ENCODE assay signal across 21 mouse cellular contexts in genomic region chr9:60312670-60313069, GRCm38 (mm10).
A peak's percentile ranks its signal among the peaks of the same experiment; 100 is the strongest.
DNase-seq lines count a peak whose midpoint lies in the region; ATAC-seq and TF ChIP-seq lines count a peak whose summit lies in the region.
"Had no signal": no experiment of that assay in that cellular context is flagged by ENCODE, and none has a peak within 500 bp of the region (broad histone marks: within the 10 kb centered on the region; RNA-seq: fewer than 3 reads in every experiment).

No protein-coding gene starts in this region.

- no peaks in the 10 kb centered on the region for H3K27me3 ChIP-seq in intestine, postnatal 0 days (replicated peaks; ENCODE audit: control insufficient read depth, insufficient read depth, low read length)
- H3K27me3 ChIP-seq in intestine, embryonic 15.5 days (replicated peaks) = no peaks in the 10 kb centered on the region
- no peaks in the 10 kb centered on the region for H3K27me3 ChIP-seq in lung, postnatal 0 days (replicated peaks; ENCODE audit: insufficient read depth, low read length)

- no peak for DNase-seq in gastrocnemius, adult 2 months
- no peak for DNase-seq in gastrocnemius, postnatal 14 days
- DNase-seq in lung, postnatal 25 days (ENCODE audit: low spot score) = peak; percentile 23
- DNase-seq in lung, postnatal 0 days (ENCODE audit: low spot score) = no peak
- DNase-seq in lung, postnatal 36 days = peak; percentile 32
- DNase-seq in Muller cell, postnatal 12 days (ENCODE audit: inconsistent ontology term) = no peak
- DNase-seq: cerebellum, adult 18-20 months; cerebellum, adult 9-10 months; cerebellum, postnatal 14 days; gastrocnemius, postnatal 25 days had no signal

- H3K9ac ChIP-seq in intestine, postnatal 0 days (ENCODE audit: low read depth, low read length) = no peak overlapping the region
- H3K9ac ChIP-seq in intestine, embryonic 15.5 days = no peak overlapping the region
- no peak overlapping the region for H3K9ac ChIP-seq in lung, postnatal 0 days (replicated peaks; ENCODE audit: low read depth)
- H3K9ac ChIP-seq: forebrain, embryonic 13.5 days; hindbrain, embryonic 14.5 days had no signal

- no peak overlapping the region for H3K4me3 ChIP-seq in gastrocnemius, adult 2 months
- no peak overlapping the region for H3K4me3 ChIP-seq in intestine, postnatal 0 days (ENCODE audit: low read depth, low read length)
- H3K4me3 ChIP-seq in intestine, embryonic 15.5 days (replicated peaks) = no peak overlapping the region
- H3K4me3 ChIP-seq in lung, postnatal 0 days (ENCODE audit: low read depth, low read length) = no peak overlapping the region
- H3K4me3 ChIP-seq: forebrain, embryonic 10.5 days; forebrain, embryonic 13.5 days; heart, adult 2 months; heart, embryonic 10.5 days had no signal

- no peaks in the 10 kb centered on the region for H3K9me3 ChIP-seq in intestine, postnatal 0 days (ENCODE audit: control insufficient read depth)
- H3K9me3 ChIP-seq in intestine, embryonic 15.5 days = no peaks in the 10 kb centered on the region
- no peaks in the 10 kb centered on the region for H3K9me3 ChIP-seq in lung, postnatal 0 days (ENCODE audit: low read length)
- H3K9me3 ChIP-seq: forebrain, embryonic 10.5 days; forebrain, embryonic 13.5 days; heart, embryonic 10.5 days had no signal

- no peaks in the 10 kb centered on the region for H3K36me3 ChIP-seq in intestine, postnatal 0 days (ENCODE audit: control insufficient read depth, insufficient read depth)
- H3K36me3 ChIP-seq in intestine, embryonic 15.5 days = no peaks in the 10 kb centered on the region
- H3K36me3 ChIP-seq in lung, postnatal 0 days (ENCODE audit: insufficient read depth, low read length) = no peaks in the 10 kb centered on the region
- H3K36me3 ChIP-seq: forebrain, embryonic 10.5 days had no signal

- no peak for TF ChIP-seq EP300 in lung, postnatal 0 days (IDR thresholded peaks at IDR 0.05)

- no peak for ATAC-seq in intestine, postnatal 0 days
- ATAC-seq in intestine, embryonic 15.5 days = no peak
- no peak; the same call in 1 of the 2 replicates for ATAC-seq in lung, postnatal 0 days
- ATAC-seq: activated CD4-positive, CD25-positive, alpha-beta regulatory T cell, adult 4 months; CD4-positive, CD25-positive, alpha-beta regulatory T cell, adult 4 months; forebrain, embryonic 13.5 days; inflammation-experienced regulatory T-cells, adult 6 months had no signal

- intact Hi-C loops in gastrocnemius, adult 2 months (cut with DNase I) = loop anchor here (10.0 kb wide), 1 partner anchor 1342 kb away; no protein-coding TSS in a partner anchor
- intact Hi-C loops in gastrocnemius, postnatal 14 days (cut with DNase I; ENCODE audit: low total_unique reads) = no loop called here

- 85% methylated on average over 7 of the region's 7 CpGs for WGBS in intestine, postnatal 0 days
- WGBS in intestine, embryonic 15.5 days = 81% methylated on average over 7 of the region's 7 CpGs
- whole genome bisulfite sequencing in lung, postnatal 0 days = 79% methylated on average over 7 of the region's 7 CpGs

- peak overlapping the region; percentile 25; the same call in 1 of the 2 replicates for H3K27ac ChIP-seq in gastrocnemius, adult 2 months
- H3K27ac ChIP-seq in intestine, postnatal 0 days (ENCODE audit: low read depth, low read length) = 0 out of 2 replicates have a peak overlapping the region, but pooled peaks have one; percentile 36
- H3K27ac ChIP-seq in intestine, embryonic 15.5 days = no peak overlapping the region
- no peak overlapping the region for H3K27ac ChIP-seq in lung, postnatal 0 days (ENCODE audit: low read length)
- H3K27ac ChIP-seq: forebrain, embryonic 10.5 days; heart, adult 2 months; hindbrain, postnatal 0 days had no signal

- no peak for TF ChIP-seq CTCF in gastrocnemius, adult 2 months (IDR thresholded peaks at IDR 0.05)
- no peak for TF ChIP-seq CTCF in intestine, postnatal 0 days (IDR thresholded peaks at IDR 0.05; ENCODE audit: low read depth)
- no peak for TF ChIP-seq CTCF in lung, postnatal 0 days (IDR thresholded peaks at IDR 0.05)

- peaks cover 52% of the 10 kb centered on the region for H3K4me1 ChIP-seq in intestine, postnatal 0 days (replicated peaks; ENCODE audit: control insufficient read depth, insufficient read depth, low read length)
- H3K4me1 ChIP-seq in intestine, embryonic 15.5 days (replicated peaks) = peaks cover 55% of the 10 kb centered on the region
- H3K4me1 ChIP-seq in lung, postnatal 0 days (ENCODE audit: insufficient read depth, low read depth, low read length) = no peaks in the 10 kb centered on the region

- H3K4me2 ChIP-seq in intestine, postnatal 0 days (replicated peaks; ENCODE audit: low read depth) = no peak overlapping the region
- H3K4me2 ChIP-seq in intestine, embryonic 15.5 days (replicated peaks) = no peak overlapping the region
- no peak overlapping the region for H3K4me2 ChIP-seq in lung, postnatal 0 days (replicated peaks; ENCODE audit: low read depth, low read length)
- H3K4me2 ChIP-seq: forebrain, embryonic 13.5 days; hindbrain, embryonic 14.5 days had no signal

Comparison
In these comparisons a context has a peak if more than half of its experiments do, and no peak if none do; other contexts are left out.
1. DNase-seq: peak in lung, postnatal 25 days (single experiment) and lung, postnatal 36 days (single experiment); none in gastrocnemius, adult 2 months (single experiment), gastrocnemius, postnatal 14 days (single experiment), lung, postnatal 0 days (single experiment) and Muller cell, postnatal 12 days (single experiment).
2. H3K27ac ChIP-seq: peak in gastrocnemius, adult 2 months (single experiment) and intestine, postnatal 0 days (single experiment); none in intestine, embryonic 15.5 days (single experiment) and lung, postnatal 0 days (single experiment).